Mouse (Mus musculus) kidney, adult 2 months (tissue): ENCODE results near the gene Zfyve27. TPM values are rescaled to one million over a fixed set of nuclear protein-coding genes. Genes with fewer than 3 reads are reported as not detected.

ENCODE experiments used
- DNase-seq: peaks from one replicate; pipeline ENCODE4 v3.0.0; 2021
- H3K27ac ChIP-seq: fragments of 200-500 bp; 2 replicates; pipeline ENCODE4 v1.5.1; 2012; ENCODE audit warnings: low read depth, low read length, control low read depth, inconsistent platforms; ENCODE audit not compliant: insufficient read depth
- H3K27me3 ChIP-seq: fragments of 200-500 bp; replicated peaks from 2 replicates; pipeline ENCODE4 v1.6.1; 2012; ENCODE audit warnings: mild to moderate bottlenecking, moderate library complexity, low read length, inconsistent platforms; ENCODE audit not compliant: control insufficient read depth, insufficient read depth
- H3K36me3 ChIP-seq: fragments of 200-500 bp; 2 replicates; pipeline ENCODE4 v1.6.1; 2012; ENCODE audit warnings: mild to moderate bottlenecking, moderate library complexity, low read length, inconsistent platforms; ENCODE audit not compliant: control insufficient read depth, insufficient read depth
- H3K4me1 ChIP-seq: fragments of 200-500 bp; 2 replicates; pipeline ENCODE4 v1.6.1; 2011; ENCODE audit warnings: low read length; ENCODE audit not compliant: control insufficient read depth, insufficient read depth
- H3K4me3 ChIP-seq: fragments of 200-500 bp; 2 replicates; pipeline ENCODE4 v1.5.1; 2011; ENCODE audit warnings: mild to moderate bottlenecking, low read depth, low read length, control low read depth; ENCODE audit not compliant: insufficient read depth
- CTCF ChIP-seq: fragments of 200-500 bp; conservative IDR thresholded peaks from 2 replicates; pipeline ENCODE4 v1.5.1; 2011; ENCODE audit warnings: low read depth, mild to moderate bottlenecking, control low read depth, low read length, moderate library complexity, mixed read lengths; ENCODE audit not compliant: insufficient read depth, insufficient read length
- POLR2A ChIP-seq: fragments of 200-500 bp; IDR thresholded peaks from one replicate; pipeline ENCODE4 v1.6.1; 2011; ENCODE audit warnings: low read depth, low read length, control low read depth
- WGBS: fragments of 180-500 bp; shearing (Covaris S2); methylation state at CpG from one replicate; pipeline ENCODE4 v1.1.7; 2018; 5-methylcytosine and 5-hydroxymethylcytosine counted together
- polyA plus RNA-seq: library from polyadenylated mRNA; depleted of rRNA; stranded (reverse); fragments of >200 nt; gene quantifications from 2 replicates; pipeline ENCODE4 v1.2.3, GENCODE M21; 2012

Zfyve27 gene
- polyA plus RNA-seq, 1 experiment: 30.7 TPM

DNA sequence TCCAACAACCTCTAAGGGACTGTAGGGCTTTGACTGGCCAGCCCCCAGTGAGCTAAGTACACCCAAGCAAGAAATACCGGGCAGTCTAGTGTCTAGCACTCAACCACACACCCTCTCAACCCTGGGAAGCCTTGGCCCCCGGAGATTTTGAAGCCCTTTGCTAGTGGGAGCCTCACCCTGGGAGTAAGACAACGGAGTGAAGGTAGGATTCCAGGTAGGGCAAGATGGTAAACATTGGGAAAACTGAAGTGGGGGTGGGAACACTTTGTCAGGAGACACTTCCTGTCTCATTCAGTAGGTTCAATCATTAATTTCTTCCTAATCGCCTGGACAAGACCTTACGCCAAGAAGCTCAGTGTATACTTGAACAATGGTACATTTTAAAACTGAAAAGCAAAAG, 36.7 kb upstream of the Zfyve27 start:
- 81% methylated on average over 5 of the region's 5 CpGs for WGBS
- no peaks in the 10 kb centered on the region for H3K27me3 ChIP-seq
- no peak for DNase-seq
- H3K36me3 ChIP-seq: no peaks in the 10 kb centered on the region
- TF ChIP-seq POLR2A: no peak
- TF ChIP-seq CTCF: no peak
- H3K4me3 ChIP-seq: no peak overlapping the region
- peaks cover 10% of the 10 kb centered on the region; the same call in 1 of the 2 replicates for H3K4me1 ChIP-seq
- no peak overlapping the region for H3K27ac ChIP-seq

DNA sequence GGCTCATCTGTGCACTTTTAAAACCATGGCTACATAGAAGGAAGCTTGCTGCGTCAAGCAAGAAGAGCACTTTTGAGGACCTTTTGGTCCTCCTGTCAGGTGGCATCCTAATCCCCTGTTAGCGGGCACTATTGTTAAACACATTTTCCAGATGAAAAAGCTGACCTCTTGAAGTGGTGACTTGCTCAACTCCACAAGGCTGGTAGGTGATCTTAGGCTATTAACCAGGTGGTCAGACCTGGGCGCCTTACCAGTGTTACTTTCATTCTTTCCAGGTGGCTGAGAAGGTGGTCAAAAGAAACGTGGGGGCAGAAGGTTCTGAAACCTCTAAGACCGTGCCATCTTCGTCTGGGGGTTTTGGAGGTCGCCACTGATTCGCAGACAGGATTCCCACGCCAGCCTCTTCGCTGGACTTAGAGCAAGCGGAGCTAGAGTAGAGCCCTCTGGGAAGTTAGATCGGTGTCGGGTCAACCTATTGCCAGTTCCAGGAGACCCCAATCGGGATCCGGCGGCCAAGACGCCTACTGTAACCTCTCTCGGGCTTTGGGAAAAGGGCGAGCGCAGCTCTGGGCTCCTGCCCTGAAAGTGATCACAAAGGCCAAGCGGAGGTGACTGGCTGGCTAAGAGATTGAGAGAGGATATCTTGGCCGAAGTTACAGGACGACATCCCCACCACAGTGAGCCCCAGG, 35.6 kb upstream of the Zfyve27 start:
- Histone ChIP-seq H3K27ac (peak overlapping the region; percentile 90), H3K4me3 (peak overlapping the region; percentile 71), H3K4me1 (peaks cover 10% of the 10 kb centered on the region; the same call in 1 of the 2 replicates), H3K27me3 (no peaks in the 10 kb centered on the region), H3K36me3 (no peaks in the 10 kb centered on the region)
- 6% methylated on average over 23 of the region's 23 CpGs for WGBS
- DNase-seq: no peak
- TF ChIP-seq POLR2A (no peak), CTCF (no peak)

DNA sequence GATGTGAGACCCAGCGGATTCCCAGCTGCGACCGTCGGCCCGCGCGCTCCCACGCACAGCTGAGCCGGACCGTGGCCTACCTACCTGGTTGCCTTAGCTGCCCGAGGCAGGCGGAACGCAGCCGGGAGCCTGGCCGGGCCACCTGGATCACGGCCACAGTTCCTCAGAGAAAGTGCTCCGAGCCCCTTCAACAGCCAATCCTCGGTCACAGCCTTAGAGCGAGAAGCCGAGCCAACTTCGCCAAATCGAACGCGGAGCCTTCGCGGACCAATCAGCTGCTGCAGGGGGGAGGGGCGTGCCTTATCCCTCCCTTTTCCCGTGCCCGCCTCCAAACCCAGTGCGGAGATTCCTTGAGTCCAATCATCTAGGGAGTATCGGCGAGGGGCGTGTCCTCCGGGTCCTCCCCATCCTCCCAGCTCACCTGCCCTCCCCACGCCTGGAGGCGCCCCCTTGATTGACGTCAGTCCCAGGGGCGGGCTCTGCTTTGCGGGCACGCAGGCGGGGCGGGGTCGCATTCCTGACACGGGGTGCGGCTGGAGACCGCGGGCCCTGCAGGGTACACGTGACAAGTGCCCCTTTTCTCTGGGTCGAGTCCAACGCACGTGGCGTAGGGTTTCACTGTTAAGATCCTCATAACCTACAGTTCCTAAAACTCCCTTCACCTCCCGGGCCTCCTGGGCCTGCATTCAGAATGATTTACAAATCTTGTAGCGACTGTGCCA, 34.8 kb upstream of the Zfyve27 start, which contains the start of gene Avpi1:
TSS of gene Avpi1 (minus strand) at position 273 of the 722 bp plus-strand sequence.
- H3K36me3 ChIP-seq: no peaks in the 10 kb centered on the region
- TF ChIP-seq POLR2A (peak; percentile 84), CTCF (no peak)
- DNase-seq: peak; percentile 100
- H3K4me1 ChIP-seq: peaks cover 10% of the 10 kb centered on the region; the same call in 1 of the 2 replicates
- H3K27me3 ChIP-seq: no peaks in the 10 kb centered on the region
- peak within 1 kb of the TSS; percentile 71 for H3K4me3 ChIP-seq
- WGBS: under 1% methylated on average over 54 of the region's 54 CpGs
- H3K27ac ChIP-seq: peak within 1 kb of the TSS; percentile 96

DNA sequence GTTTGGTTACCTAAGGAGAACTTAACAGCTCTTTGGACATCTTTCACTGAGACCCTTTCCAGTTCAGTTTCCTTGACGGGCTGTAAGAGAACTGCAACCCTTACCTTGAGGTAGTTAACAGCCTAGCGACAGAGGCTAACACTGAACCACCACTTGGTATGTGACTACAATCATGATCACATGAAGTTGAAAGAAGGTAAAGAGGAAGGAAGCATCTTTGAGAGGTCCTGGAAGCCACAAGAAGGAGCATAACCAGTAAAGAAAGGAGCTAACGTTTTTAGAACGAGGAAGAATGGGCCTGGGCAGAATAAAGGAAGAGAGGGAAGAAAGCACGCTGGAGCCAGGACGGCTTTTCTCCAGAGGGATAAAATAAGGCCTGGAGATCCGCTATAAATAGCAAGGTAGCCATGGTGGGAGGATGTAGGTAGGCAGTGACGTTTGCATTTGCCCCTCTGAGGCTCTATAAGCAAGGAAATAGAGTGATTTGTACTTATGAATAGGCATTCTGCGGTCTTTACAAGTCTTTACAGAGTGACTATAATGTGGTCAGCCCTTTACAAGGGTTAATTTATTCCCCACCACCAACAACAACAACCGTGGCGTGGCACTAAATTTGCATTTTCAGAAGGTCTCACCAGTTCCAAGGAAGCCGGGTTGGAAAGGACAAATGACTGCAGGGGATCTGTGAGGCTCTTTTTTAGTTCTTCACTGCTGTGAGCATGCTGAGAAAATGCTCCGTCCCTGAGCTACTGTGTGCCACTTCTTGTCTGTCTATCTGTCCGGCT, 34.0 kb upstream of the Zfyve27 start:
- peak overlapping the region; percentile 51 for H3K4me3 ChIP-seq
- no peaks in the 10 kb centered on the region for H3K36me3 ChIP-seq
- DNase-seq: no peak
- WGBS: 43% methylated on average over 14 of the region's 14 CpGs
- TF ChIP-seq CTCF (no peak), POLR2A (no peak)
- no peaks in the 10 kb centered on the region for H3K27me3 ChIP-seq
- H3K27ac ChIP-seq: peak overlapping the region; percentile 96
- H3K4me1 ChIP-seq: peaks cover 10% of the 10 kb centered on the region; the same call in 1 of the 2 replicates

DNA sequence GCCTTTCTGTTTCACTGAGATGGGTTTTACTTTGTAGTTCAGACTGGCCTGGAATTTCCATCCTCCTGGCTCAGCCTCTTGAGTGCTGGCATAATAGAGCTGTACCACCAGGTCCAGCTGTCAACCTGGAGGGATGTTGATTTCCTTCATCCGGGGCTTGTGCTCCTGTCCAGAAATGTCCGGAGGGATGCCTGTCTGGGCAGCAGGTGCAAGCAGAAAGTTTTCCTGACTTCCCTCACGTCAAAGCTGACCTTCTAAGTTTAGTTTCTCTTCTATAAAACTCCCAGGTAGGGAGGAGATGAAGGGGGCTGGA, 33.5 kb upstream of the Zfyve27 start:
- Histone ChIP-seq H3K36me3 (no peaks in the 10 kb centered on the region), H3K4me3 (no peak overlapping the region), H3K27me3 (no peaks in the 10 kb centered on the region), H3K27ac (no peak overlapping the region), H3K4me1 (peaks cover 10% of the 10 kb centered on the region; the same call in 1 of the 2 replicates)
- TF ChIP-seq CTCF: no peak
- no peak for DNase-seq
- 59% methylated on average over 3 of the region's 3 CpGs for WGBS

DNA sequence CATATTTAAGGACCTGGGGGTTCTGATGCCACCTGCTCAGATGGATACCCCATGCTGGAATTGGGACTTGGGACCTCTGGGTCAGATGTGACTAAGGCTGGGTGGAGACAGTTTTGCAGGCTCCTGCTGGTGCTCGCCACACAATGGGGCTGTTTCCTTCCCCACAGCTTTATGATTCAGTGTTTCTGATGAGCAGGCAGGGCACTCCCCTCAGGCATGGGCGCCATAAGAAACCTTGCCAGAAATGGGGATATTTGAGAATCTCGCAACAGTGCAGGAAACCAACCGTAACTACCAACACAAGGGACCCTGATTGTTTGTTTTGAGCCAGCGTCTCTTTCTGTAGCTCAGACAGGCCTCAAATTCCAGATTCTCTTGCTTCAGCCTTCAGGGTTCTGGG, 32.6 kb upstream of the Zfyve27 start:
- no peak overlapping the region for H3K4me3 ChIP-seq
- no peaks in the 10 kb centered on the region for H3K27me3 ChIP-seq
- peaks cover 10% of the 10 kb centered on the region; the same call in 1 of the 2 replicates for H3K4me1 ChIP-seq
- no peaks in the 10 kb centered on the region for H3K36me3 ChIP-seq
- no peak for DNase-seq
- H3K27ac ChIP-seq: peak overlapping the region; percentile 24; the same call in 1 of the 2 replicates
- TF ChIP-seq CTCF: no peak
- TF ChIP-seq POLR2A: no peak
- 73% methylated on average over 5 of the region's 5 CpGs for WGBS

DNA sequence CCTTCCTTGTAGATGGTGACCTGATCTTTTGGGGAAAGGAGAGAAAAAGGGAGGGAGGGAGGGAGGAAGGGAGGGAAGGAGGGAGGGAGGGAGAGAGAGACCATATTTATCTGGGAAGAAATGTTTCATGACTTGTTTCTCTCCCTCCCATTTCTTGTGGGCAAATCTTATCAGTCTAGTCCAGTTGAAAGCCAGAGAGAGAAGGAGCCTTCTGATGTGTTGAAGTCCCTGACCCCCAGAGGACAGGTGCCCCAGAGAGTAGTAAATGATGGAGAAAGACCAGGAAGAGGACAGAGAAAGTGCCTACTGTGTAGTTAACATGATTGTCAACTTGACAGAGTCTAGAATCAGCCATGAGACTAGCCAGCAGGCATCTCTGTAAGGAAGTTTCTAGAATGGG, 28.7 kb upstream of the Zfyve27 start:
- Histone ChIP-seq H3K27ac (no peak overlapping the region), H3K36me3 (no peaks in the 10 kb centered on the region), H3K4me3 (no peak overlapping the region), H3K4me1 (no peaks in the 10 kb centered on the region), H3K27me3 (no peaks in the 10 kb centered on the region)
- no peak for TF ChIP-seq CTCF
- TF ChIP-seq POLR2A: no peak
- no peak for DNase-seq
